Mouse (Mus musculus): Measurements from ENCODE around the gene Tmem47.

- no peak for TF ChIP-seq CTCF (IDR thresholded peaks at IDR 0.05; ENCODE audit: low read depth)
- no peak for TF ChIP-seq EP300 (IDR thresholded peaks at IDR 0.05; ENCODE audit: low read depth)
Observed at GRCm38 (mm10) chrX:81071746-81072640, 1.5 kb downstream of the Tmem47 start.
